Mouse (Mus musculus): ENCODE data around the gene Hsd11b2. TPM values are rescaled to one million over a fixed set of nuclear protein-coding genes. Genes with fewer than 3 reads are reported as not detected.

Gene Hsd11b2
- polyA plus RNA-seq (2015; fragmentation: Nextera tagmentation; extraction: Ambion mirVana) = 1.1 and 4.1 TPM in 2 replicates

DNA sequence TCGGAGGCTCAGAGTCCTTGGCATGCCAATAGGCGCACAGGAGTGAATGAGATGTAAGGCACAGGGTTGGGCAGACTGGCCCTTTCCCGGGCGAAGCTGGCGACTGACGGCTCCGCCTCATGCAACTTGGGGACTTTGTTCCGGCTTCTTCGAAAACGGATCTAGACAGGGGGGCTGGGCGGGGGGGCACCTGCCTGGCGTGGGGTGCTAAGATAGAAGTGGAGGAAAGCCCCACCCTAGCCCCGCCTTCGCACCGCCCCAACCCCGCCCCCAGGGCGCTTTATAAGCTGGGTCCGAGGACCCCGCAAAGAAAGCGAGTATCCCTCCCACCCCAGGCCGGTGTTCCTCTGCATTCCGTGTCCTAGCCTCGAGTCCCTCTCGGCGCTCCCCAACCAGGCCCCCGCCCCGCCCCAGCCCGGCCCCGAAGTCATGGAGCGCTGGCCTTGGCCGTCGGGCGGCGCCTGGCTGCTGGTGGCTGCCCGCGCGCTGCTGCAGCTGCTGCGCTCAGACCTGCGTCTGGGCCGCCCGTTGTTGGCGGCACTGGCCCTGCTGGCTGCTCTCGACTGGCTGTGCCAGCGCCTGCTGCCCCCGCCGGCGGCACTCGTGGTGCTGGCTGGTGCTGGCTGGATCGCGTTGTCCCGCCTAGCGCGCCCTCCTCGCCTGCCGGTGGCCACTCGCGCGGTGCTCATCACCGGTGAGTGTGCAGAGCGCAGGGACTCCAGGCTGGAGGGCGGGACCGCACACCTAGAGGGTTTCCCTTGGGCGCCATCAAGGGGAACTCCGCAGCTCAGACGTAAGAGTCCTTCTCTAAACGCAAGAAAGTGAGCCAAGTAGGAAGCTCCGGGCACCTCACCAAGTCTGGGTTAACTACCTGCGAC lies at the start of gene Hsd11b2:
Hsd11b2 (plus strand) TSS at position 320 of the 878 bp plus-strand sequence.
- H3K9me3 ChIP-seq (ENCODE audit: control insufficient read depth) = no peaks in the 10 kb centered on the region
- peak within 1 kb of the TSS; percentile 40; the same call in 1 of the 2 replicates for H3K9ac ChIP-seq (ENCODE audit: low read depth, low read length)
- H3K4me3 ChIP-seq (ENCODE audit: low read depth, low read length) = peak within 1 kb of the TSS; percentile 52
- H3K36me3 ChIP-seq (ENCODE audit: control insufficient read depth, insufficient read depth) = peaks cover 26% of the 10 kb centered on the region
- peaks cover 4% of the 10 kb centered on the region for H3K4me1 ChIP-seq (replicated peaks; ENCODE audit: control insufficient read depth, insufficient read depth, low read length)
- H3K27ac ChIP-seq (ENCODE audit: low read depth, low read length) = peak within 1 kb of the TSS; percentile 17
- WGBS = 1% methylated on average over 68 of the region's 68 CpGs
- peaks cover 4% of the 10 kb centered on the region; the same call in 1 of the 2 replicates for H3K27me3 ChIP-seq (replicated peaks; ENCODE audit: control insufficient read depth, insufficient read depth, low read length)
- peak; percentile 65 for ATAC-seq
- peak within 1 kb of the TSS; percentile 97 for H3K4me2 ChIP-seq (replicated peaks; ENCODE audit: low read depth)
- peak; percentile 35; the same call in 1 of the 2 replicates for TF ChIP-seq CTCF (IDR thresholded peaks at IDR 0.05; ENCODE audit: low read depth)

DNA sequence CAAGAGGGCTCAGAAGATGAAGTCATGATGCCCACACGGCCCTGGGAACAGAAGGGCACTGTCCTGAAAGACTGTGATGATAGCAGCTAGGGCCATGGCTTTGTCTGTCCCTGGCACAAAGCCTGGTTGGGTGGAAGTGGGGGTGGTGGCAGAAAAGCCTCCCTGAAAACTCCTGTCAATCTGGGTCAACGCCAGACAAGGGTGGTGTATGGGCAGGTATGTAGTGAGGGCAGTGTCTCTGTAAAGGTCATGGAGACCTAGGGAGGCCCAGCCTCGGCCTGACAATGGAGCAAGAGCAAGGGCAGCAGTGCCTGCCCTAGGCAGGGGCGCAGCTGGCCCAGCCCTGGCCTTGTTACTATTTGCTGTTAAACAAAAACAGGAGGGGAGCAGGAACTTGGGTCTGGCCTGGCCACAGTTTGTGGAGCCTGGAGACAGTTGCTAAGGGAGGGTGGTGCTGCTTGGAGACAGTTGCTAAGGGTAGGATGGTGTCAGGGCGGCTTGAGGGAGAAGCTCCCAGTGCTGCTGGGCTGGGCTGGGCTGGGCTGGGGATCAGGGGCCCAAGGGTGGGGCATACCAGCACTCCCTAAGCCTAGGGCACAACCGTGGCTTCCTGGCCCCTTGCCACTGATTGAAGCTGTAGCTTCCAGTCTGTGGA lies 49.4 kb upstream of the Hsd11b2 start:
- 37% methylated on average over 6 of the region's 6 CpGs for WGBS
- no peak overlapping the region for H3K4me2 ChIP-seq (replicated peaks; ENCODE audit: low read depth)

DNA sequence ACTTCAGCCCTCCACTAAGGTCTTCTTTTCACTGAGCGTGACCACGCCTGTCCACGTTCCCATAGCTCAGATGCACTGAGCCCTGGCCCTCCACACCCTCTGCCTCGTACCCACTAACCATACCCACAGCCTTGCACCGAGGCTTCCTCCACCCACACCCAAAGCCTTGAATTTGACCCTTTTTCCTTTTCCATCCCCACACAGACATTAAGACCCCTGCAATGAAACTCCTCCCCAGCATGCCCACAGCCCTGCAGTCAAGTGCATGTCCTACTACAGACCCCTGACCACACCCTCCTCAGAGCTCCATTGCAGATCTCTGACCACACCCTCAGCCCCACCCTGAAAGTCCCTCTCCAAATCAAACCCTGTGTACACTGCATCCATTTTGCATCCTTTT lies 48.7 kb upstream of the Hsd11b2 start:
- Histone ChIP-seq H3K4me3 (ENCODE audit: low read depth, low read length) (no peak overlapping the region), H3K4me2 (replicated peaks; ENCODE audit: low read depth) (0 out of 2 replicates have a peak overlapping the region, but pooled peaks have one; percentile 60), H3K27ac (ENCODE audit: low read depth, low read length) (no peak overlapping the region), H3K27me3 (replicated peaks; ENCODE audit: control insufficient read depth, insufficient read depth, low read length) (no peaks in the 10 kb centered on the region), H3K36me3 (ENCODE audit: control insufficient read depth, insufficient read depth) (peaks cover 9% of the 10 kb centered on the region; the same call in 1 of the 2 replicates), H3K4me1 (replicated peaks; ENCODE audit: control insufficient read depth, insufficient read depth, low read length) (peaks cover 15% of the 10 kb centered on the region; the same call in 1 of the 2 replicates), H3K9me3 (ENCODE audit: control insufficient read depth) (no peaks in the 10 kb centered on the region), H3K9ac (ENCODE audit: low read depth, low read length) (no peak overlapping the region)
- ATAC-seq = no peak
- 76% methylated on average over 5 of the region's 5 CpGs for WGBS
- no peak for TF ChIP-seq CTCF (IDR thresholded peaks at IDR 0.05; ENCODE audit: low read depth)

More for the DNA sequence above, 49.4 kb upstream of the Hsd11b2 start:
- Histone ChIP-seq H3K27me3 (replicated peaks; ENCODE audit: control insufficient read depth, insufficient read depth, low read length) (no peaks in the 10 kb centered on the region), H3K27ac (ENCODE audit: low read depth, low read length) (no peak overlapping the region), H3K4me1 (replicated peaks; ENCODE audit: control insufficient read depth, insufficient read depth, low read length) (peaks cover 10% of the 10 kb centered on the region; the same call in 1 of the 2 replicates), H3K9me3 (ENCODE audit: control insufficient read depth) (no peaks in the 10 kb centered on the region), H3K9ac (ENCODE audit: low read depth, low read length) (no peak overlapping the region), H3K4me3 (ENCODE audit: low read depth, low read length) (no peak overlapping the region), H3K36me3 (ENCODE audit: control insufficient read depth, insufficient read depth) (peaks cover 9% of the 10 kb centered on the region; the same call in 1 of the 2 replicates)
- no peak for TF ChIP-seq CTCF (IDR thresholded peaks at IDR 0.05; ENCODE audit: low read depth)
- no peak for ATAC-seq

DNA sequence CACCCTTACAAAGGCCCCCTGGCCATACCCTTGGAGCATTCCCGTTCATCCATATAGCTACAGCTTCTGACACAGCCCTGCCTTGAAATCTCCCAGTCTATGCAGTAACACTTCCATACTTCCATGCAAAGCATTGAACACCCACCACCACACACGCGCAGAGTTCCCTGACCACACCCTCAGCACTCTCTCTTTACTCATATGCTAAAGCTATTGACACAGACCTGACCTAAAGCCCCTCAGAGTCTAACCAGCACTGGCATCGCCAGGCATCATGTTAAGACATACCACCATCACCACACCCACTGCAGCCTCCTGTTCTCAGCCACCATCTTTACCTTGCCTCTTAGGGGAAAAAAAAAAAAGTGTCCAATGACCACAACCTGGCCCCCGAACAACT lies 48.3 kb upstream of the Hsd11b2 start:
- Histone ChIP-seq H3K9me3 (ENCODE audit: control insufficient read depth) (no peaks in the 10 kb centered on the region), H3K4me3 (ENCODE audit: low read depth, low read length) (no peak overlapping the region), H3K9ac (ENCODE audit: low read depth, low read length) (no peak overlapping the region), H3K4me2 (replicated peaks; ENCODE audit: low read depth) (peak overlapping the region; percentile 60), H3K27me3 (replicated peaks; ENCODE audit: control insufficient read depth, insufficient read depth, low read length) (no peaks in the 10 kb centered on the region), H3K36me3 (ENCODE audit: control insufficient read depth, insufficient read depth) (peaks cover 9% of the 10 kb centered on the region; the same call in 1 of the 2 replicates), H3K27ac (ENCODE audit: low read depth, low read length) (no peak overlapping the region), H3K4me1 (replicated peaks; ENCODE audit: control insufficient read depth, insufficient read depth, low read length) (peaks cover 18% of the 10 kb centered on the region; the same call in 1 of the 2 replicates)
- no peak for ATAC-seq
- no peak for TF ChIP-seq CTCF (IDR thresholded peaks at IDR 0.05; ENCODE audit: low read depth)
- 66% methylated on average over 5 of the region's 5 CpGs for WGBS

DNA sequence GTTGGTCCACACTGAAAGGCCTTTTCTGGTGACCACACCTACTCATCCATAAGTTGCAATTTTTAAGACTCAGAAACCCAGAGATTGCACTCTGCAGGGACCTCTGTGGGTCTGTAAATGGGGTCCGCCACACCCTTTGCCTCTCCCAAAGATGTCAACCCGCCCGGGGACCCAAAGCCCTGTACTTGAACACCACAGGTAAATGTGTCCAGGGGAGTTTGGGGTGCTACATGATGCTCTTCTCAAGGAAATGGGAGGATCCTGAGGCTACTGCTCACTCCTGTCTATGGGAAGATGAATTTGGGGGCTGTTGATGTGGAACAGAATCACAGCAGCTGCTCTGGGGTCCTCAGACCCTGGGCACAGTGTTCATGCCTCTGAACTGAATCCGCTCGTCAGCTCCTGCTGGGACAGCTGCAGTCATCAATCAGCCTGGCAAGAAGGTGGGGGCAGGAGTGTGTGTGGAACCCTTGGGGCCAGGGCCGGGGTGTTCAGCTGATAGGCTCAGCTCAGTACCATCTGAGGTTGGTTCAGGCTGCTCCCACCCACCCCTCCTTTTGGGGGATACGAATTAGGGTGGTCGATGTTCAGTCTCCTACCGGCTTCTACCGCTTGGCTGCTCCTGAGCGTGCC lies 47.8 kb upstream of the Hsd11b2 start:
- no peak overlapping the region for H3K27ac ChIP-seq (ENCODE audit: low read depth, low read length)
- H3K4me3 ChIP-seq (ENCODE audit: low read depth, low read length) = peak overlapping the region; percentile 13; the same call in 1 of the 2 replicates
- H3K4me1 ChIP-seq (replicated peaks; ENCODE audit: control insufficient read depth, insufficient read depth, low read length) = peaks cover 18% of the 10 kb centered on the region; the same call in 1 of the 2 replicates
- peaks cover 14% of the 10 kb centered on the region; the same call in 1 of the 2 replicates for H3K36me3 ChIP-seq (ENCODE audit: control insufficient read depth, insufficient read depth)
- H3K9me3 ChIP-seq (ENCODE audit: control insufficient read depth) = no peaks in the 10 kb centered on the region
- H3K27me3 ChIP-seq (replicated peaks; ENCODE audit: control insufficient read depth, insufficient read depth, low read length) = no peaks in the 10 kb centered on the region
- peak overlapping the region; percentile 38; the same call in 1 of the 2 replicates for H3K9ac ChIP-seq (ENCODE audit: low read depth, low read length)
- H3K4me2 ChIP-seq (replicated peaks; ENCODE audit: low read depth) = peak overlapping the region; percentile 60
- 19% methylated on average over 11 of the region's 11 CpGs for WGBS
- no peak for TF ChIP-seq CTCF (IDR thresholded peaks at IDR 0.05; ENCODE audit: low read depth)
- ATAC-seq = peak; percentile 28
